Mouse (Mus musculus) midbrain, embryonic 16.5 days (tissue): ENCODE measurements around the gene Sparcl1. TPM values are rescaled to one million over a fixed set of nuclear protein-coding genes. Genes with fewer than 3 reads are reported as not detected.

Source experiments
- ATAC-seq: fragments of 200-750 bp; cut with Nextera tagmentation; 2 replicates; pipeline ENCODE4 v1.8.0; 2017; ENCODE audit warnings: moderate TSS enrichment
- H3K27ac ChIP-seq: fragments of 300-500 bp; sonication (generic); 2 replicates; pipeline ENCODE4 v1.5.1; 2014; ENCODE audit warnings: mild to moderate bottlenecking, low read length, mixed read lengths
- H3K27me3 ChIP-seq: fragments of 300-500 bp; sonication (generic); 2 replicates; pipeline ENCODE4 v1.6.1; 2014; ENCODE audit warnings: low read depth, low read length, mixed read lengths; ENCODE audit not compliant: control insufficient read depth, insufficient read depth
- H3K36me3 ChIP-seq: fragments of 300-500 bp; sonication (generic); 2 replicates; pipeline ENCODE4 v1.6.1; 2014; ENCODE audit warnings: mild to moderate bottlenecking, low read length, moderate library complexity, mixed read lengths; ENCODE audit not compliant: control insufficient read depth, insufficient read depth
- H3K4me1 ChIP-seq: fragments of 300-500 bp; sonication (generic); 2 replicates; pipeline ENCODE4 v1.6.1; 2014; ENCODE audit warnings: mild to moderate bottlenecking, low read length, mixed read lengths; ENCODE audit not compliant: control insufficient read depth, insufficient read depth
- H3K4me2 ChIP-seq: fragments of 300-500 bp; sonication (generic); 2 replicates; pipeline ENCODE4 v1.6.1; 2014; ENCODE audit warnings: mild to moderate bottlenecking, low read length, mixed read lengths
- H3K4me3 ChIP-seq: fragments of 300-500 bp; sonication (generic); 2 replicates; pipeline ENCODE4 v1.5.1; 2014; ENCODE audit warnings: low read depth, mild to moderate bottlenecking, low read length, moderate library complexity, mixed read lengths
- H3K9ac ChIP-seq: fragments of 300-500 bp; sonication (generic); 2 replicates; pipeline ENCODE4 v1.6.1; 2014; ENCODE audit warnings: low read depth, low read length, mixed read lengths
- H3K9me3 ChIP-seq: fragments of 300-500 bp; sonication (generic); replicated peaks from 2 replicates; pipeline ENCODE4 v1.6.1; 2014; ENCODE audit warnings: mild to moderate bottlenecking, low read length, mixed read lengths; ENCODE audit not compliant: control insufficient read depth, poor library complexity, severe bottlenecking
- WGBS: fragments of 180-500 bp; shearing (Covaris S2); extraction: QIAGEN DNeasy Blood & Tissue Kit; methylation state at CpG from one replicate; pipeline ENCODE4 v1.1.7; 2014; 5-methylcytosine and 5-hydroxymethylcytosine counted together
- polyA plus RNA-seq: library from polyadenylated mRNA; unstranded; fragments of >200 nt; fragmentation: Nextera tagmentation; extraction: Ambion mirVana; gene quantifications from 2 replicates; pipeline ENCODE4 v1.2.1, GENCODE M21; 2015

Sparcl1 gene
- polyA plus RNA-seq, 1 experiment from 2014 or later, result 240 TPM

- ATAC-seq, result peak; percentile 33; the same call in 1 of the 2 replicates
- peaks cover 14% of the 10 kb centered on the region for H3K4me1 ChIP-seq
- H3K27me3 ChIP-seq, result no peaks in the 10 kb centered on the region
- WGBS, result 13% methylated on average over 19 of the region's 19 CpGs
- peak overlapping the region; percentile 81 for H3K27ac ChIP-seq
- H3K9me3 ChIP-seq, result no peaks in the 10 kb centered on the region; the same call in 1 of the 2 replicates
- peak overlapping the region; percentile 89 for H3K9ac ChIP-seq
- peaks cover 17% of the 10 kb centered on the region for H3K36me3 ChIP-seq
- peak overlapping the region; percentile 82 for H3K4me3 ChIP-seq
- peak overlapping the region; percentile 65 for H3K4me2 ChIP-seq
Observed at GRCm38 (mm10) chr5:104047200-104048105, 66.1 kb downstream of the Sparcl1 start.

GRCm38 (mm10) chr5:104046256-104047199 is 67.0 kb downstream of the Sparcl1 start, which contains the start of gene Nudt9:
TSS of gene Nudt9 (plus strand) at chr5:104046306.
- Histone ChIP-seq H3K9me3 (no peaks in the 10 kb centered on the region; the same call in 1 of the 2 replicates), H3K4me3 (peak within 1 kb of the TSS; percentile 82), H3K9ac (peak within 1 kb of the TSS; percentile 89), H3K4me2 (peak within 1 kb of the TSS; percentile 65), H3K27me3 (no peaks in the 10 kb centered on the region), H3K27ac (peak within 1 kb of the TSS; percentile 81), H3K36me3 (peaks cover 8% of the 10 kb centered on the region), H3K4me1 (peaks cover 14% of the 10 kb centered on the region)
- peak; percentile 99 for ATAC-seq
- 4% methylated on average over 90 of the region's 90 CpGs for WGBS

- WGBS, result 41% methylated on average over 2 of the region's 2 CpGs
Observed at GRCm38 (mm10) chr5:104043704-104044103, 69.8 kb downstream of the Sparcl1 start.

GRCm38 (mm10) chr5:104042906-104043305 is 70.6 kb downstream of the Sparcl1 start:
- Histone ChIP-seq H3K4me1 (peaks cover 9% of the 10 kb centered on the region), H3K27ac (no peak overlapping the region), H3K36me3 (no peaks in the 10 kb centered on the region), H3K4me3 (no peak overlapping the region), H3K9me3 (no peaks in the 10 kb centered on the region), H3K4me2 (no peak overlapping the region), H3K27me3 (no peaks in the 10 kb centered on the region), H3K9ac (no peak overlapping the region)
- WGBS, result 97% methylated on average over 2 of the region's 2 CpGs
- no peak for ATAC-seq

More at GRCm38 (mm10) chr5:104043704-104044103, 69.8 kb downstream of the Sparcl1 start:
- Histone ChIP-seq H3K27ac (no peak overlapping the region), H3K9me3 (no peaks in the 10 kb centered on the region), H3K4me2 (no peak overlapping the region), H3K4me3 (no peak overlapping the region), H3K36me3 (no peaks in the 10 kb centered on the region), H3K9ac (no peak overlapping the region), H3K27me3 (no peaks in the 10 kb centered on the region), H3K4me1 (peaks cover 14% of the 10 kb centered on the region)
- ATAC-seq, result no peak

- Histone ChIP-seq H3K36me3 (no peaks in the 10 kb centered on the region), H3K4me2 (no peak overlapping the region)
Observed at GRCm38 (mm10) chr5:104039154-104039932, 74.2 kb downstream of the Sparcl1 start.

GRCm38 (mm10) chr5:104036686-104037085 is 76.8 kb downstream of the Sparcl1 start:
- Histone ChIP-seq H3K27me3 (no peaks in the 10 kb centered on the region), H3K27ac (no peak overlapping the region), H3K4me2 (no peak overlapping the region), H3K9ac (no peak overlapping the region), H3K4me1 (no peaks in the 10 kb centered on the region), H3K9me3 (no peaks in the 10 kb centered on the region), H3K36me3 (no peaks in the 10 kb centered on the region), H3K4me3 (no peak overlapping the region)
- WGBS, result 91% methylated on average over 1 of the region's 1 CpGs
- no peak for ATAC-seq

More at GRCm38 (mm10) chr5:104039154-104039932, 74.2 kb downstream of the Sparcl1 start:
- Histone ChIP-seq H3K27ac (no peak overlapping the region), H3K4me1 (no peaks in the 10 kb centered on the region), H3K4me3 (no peak overlapping the region), H3K9ac (no peak overlapping the region), H3K9me3 (no peaks in the 10 kb centered on the region), H3K27me3 (no peaks in the 10 kb centered on the region)
- no peak for ATAC-seq
- WGBS, result 74% methylated on average over 6 of the region's 6 CpGs

- 46% methylated on average over 1 of the region's 1 CpGs for WGBS
- H3K4me1 ChIP-seq, result no peaks in the 10 kb centered on the region
Observed at GRCm38 (mm10) chr5:104035824-104036223, 77.7 kb downstream of the Sparcl1 start.

GRCm38 (mm10) chr5:104035066-104035465 is 78.5 kb downstream of the Sparcl1 start:
- H3K4me3 ChIP-seq, result no peak overlapping the region
- no peak for ATAC-seq
- H3K36me3 ChIP-seq, result no peaks in the 10 kb centered on the region
- no peak overlapping the region for H3K27ac ChIP-seq
- H3K9ac ChIP-seq, result no peak overlapping the region
- H3K4me2 ChIP-seq, result no peak overlapping the region
- H3K9me3 ChIP-seq, result no peaks in the 10 kb centered on the region
- no peaks in the 10 kb centered on the region for H3K27me3 ChIP-seq
- H3K4me1 ChIP-seq, result no peaks in the 10 kb centered on the region

More at GRCm38 (mm10) chr5:104035824-104036223, 77.7 kb downstream of the Sparcl1 start:
- Histone ChIP-seq H3K4me2 (no peak overlapping the region), H3K36me3 (no peaks in the 10 kb centered on the region), H3K4me3 (no peak overlapping the region), H3K27ac (no peak overlapping the region), H3K27me3 (no peaks in the 10 kb centered on the region), H3K9me3 (no peaks in the 10 kb centered on the region), H3K9ac (no peak overlapping the region)
- ATAC-seq, result no peak
